Mouse (Mus musculus) heart, embryonic 12.5 days (tissue): ENCODE data around the gene Actc1. TPM values are rescaled to one million over a fixed set of nuclear protein-coding genes. Genes with fewer than 3 reads are reported as not detected.

Source experiments
- ATAC-seq: fragments of 200-750 bp; cut with Nextera tagmentation; 2 replicates; pipeline ENCODE4 v1.8.0; 2017; ENCODE audit warnings: moderate TSS enrichment, moderate library complexity; ENCODE audit not compliant: insufficient number of reproducible peaks, low FRiP score
- H3K27ac ChIP-seq: fragments of 300-500 bp; sonication (generic); 2 replicates; pipeline ENCODE4 v1.5.1; 2016; ENCODE audit warnings: mild to moderate bottlenecking, moderate library complexity; ENCODE audit not compliant: poor library complexity, severe bottlenecking
- H3K27me3 ChIP-seq: fragments of 300-500 bp; sonication (generic); replicated peaks from 2 replicates; pipeline ENCODE4 v1.6.1; 2016; ENCODE audit warnings: mild to moderate bottlenecking, moderate library complexity
- H3K36me3 ChIP-seq: fragments of 300-500 bp; sonication (generic); 2 replicates; pipeline ENCODE4 v1.6.1; 2016; ENCODE audit warnings: mild to moderate bottlenecking, moderate library complexity
- H3K4me1 ChIP-seq: fragments of 300-500 bp; sonication (generic); replicated peaks from 2 replicates; pipeline ENCODE4 v1.6.1; 2016; ENCODE audit warnings: mild to moderate bottlenecking
- H3K4me2 ChIP-seq: fragments of 300-500 bp; sonication (generic); 2 replicates; pipeline ENCODE4 v1.6.1; 2016; ENCODE audit warnings: mild to moderate bottlenecking, moderate library complexity
- H3K4me3 ChIP-seq: fragments of 300-500 bp; sonication (generic); 2 replicates; pipeline ENCODE4 v1.5.1; 2016; ENCODE audit warnings: mild to moderate bottlenecking
- H3K9ac ChIP-seq: fragments of 300-500 bp; sonication (generic); 2 replicates; pipeline ENCODE4 v1.6.1; 2016; ENCODE audit warnings: mild to moderate bottlenecking, moderate library complexity
- H3K9me3 ChIP-seq: fragments of 300-500 bp; sonication (generic); replicated peaks from 2 replicates; pipeline ENCODE4 v1.6.1; 2016; ENCODE audit warnings: mild to moderate bottlenecking, moderate library complexity
- WGBS: fragments of 180-500 bp; shearing (Covaris S2); methylation state at CpG from one replicate; pipeline ENCODE4 v1.1.7; 2016; 5-methylcytosine and 5-hydroxymethylcytosine counted together
- polyA plus RNA-seq: library from polyadenylated mRNA; unstranded; fragments of >200 nt; fragmentation: Nextera tagmentation; extraction: Ambion mirVana; gene quantifications from 2 replicates; pipeline ENCODE4 v1.2.1, GENCODE M21; 2016

Actc1 gene
- polyA plus RNA-seq, 1 experiment from 2014 or later = 12,061 TPM

- no peak for ATAC-seq
- Histone ChIP-seq H3K27me3 (no peaks in the 10 kb centered on the region), H3K27ac (no peak overlapping the region), H3K4me1 (peaks cover 6% of the 10 kb centered on the region), H3K4me3 (no peak overlapping the region), H3K9me3 (no peaks in the 10 kb centered on the region), H3K9ac (no peak overlapping the region), H3K36me3 (no peaks in the 10 kb centered on the region), H3K4me2 (no peak overlapping the region)
- 63% methylated on average over 1 of the region's 1 CpGs for WGBS
Observed at GRCm38 (mm10) chr2:114087271-114087670, 33.9 kb upstream of the Actc1 start.

GRCm38 (mm10) chr2:114071876-114072275 lies 18.5 kb upstream of the Actc1 start:
- Histone ChIP-seq H3K4me2 (no peak overlapping the region), H3K4me3 (no peak overlapping the region), H3K4me1 (no peaks in the 10 kb centered on the region), H3K27ac (peak overlapping the region; percentile 43; the same call in 1 of the 2 replicates), H3K9ac (no peak overlapping the region), H3K27me3 (no peaks in the 10 kb centered on the region), H3K36me3 (no peaks in the 10 kb centered on the region), H3K9me3 (no peaks in the 10 kb centered on the region)
- 32% methylated on average over 2 of the region's 2 CpGs for WGBS
- ATAC-seq = no peak

GRCm38 (mm10) chr2:114066226-114066625 lies 12.9 kb upstream of the Actc1 start:
- H3K9ac ChIP-seq = no peak overlapping the region
- no peaks in the 10 kb centered on the region for H3K27me3 ChIP-seq
- H3K27ac ChIP-seq = no peak overlapping the region
- no peak overlapping the region for H3K4me2 ChIP-seq
- no peaks in the 10 kb centered on the region for H3K9me3 ChIP-seq
- ATAC-seq = no peak
- 71% methylated on average over 3 of the region's 3 CpGs for WGBS
- no peaks in the 10 kb centered on the region for H3K36me3 ChIP-seq
- H3K4me3 ChIP-seq = no peak overlapping the region
- no peaks in the 10 kb centered on the region for H3K4me1 ChIP-seq

DNA sequence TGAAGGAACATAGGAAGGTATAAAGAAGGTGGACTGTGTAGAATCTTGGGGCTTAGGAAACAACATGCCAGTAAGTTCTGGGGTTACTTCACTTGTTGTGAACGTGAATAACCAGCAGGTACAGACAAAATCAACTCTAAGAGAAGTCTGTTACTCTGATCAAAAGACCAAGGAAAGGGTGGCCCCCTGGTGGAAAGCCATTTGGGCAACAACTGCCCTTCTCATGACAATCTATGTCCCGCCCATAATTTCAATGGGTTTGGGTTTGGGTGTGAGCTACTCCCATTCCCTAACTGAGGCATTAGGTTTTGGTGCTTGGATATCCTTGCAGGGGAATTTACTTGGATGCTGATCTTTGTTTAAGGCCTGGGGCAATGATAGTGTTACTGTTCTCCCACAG lies 10.7 kb upstream of the Actc1 start:
- no peaks in the 10 kb centered on the region for H3K9me3 ChIP-seq
- 51% methylated on average over 2 of the region's 2 CpGs for WGBS
- ATAC-seq = no peak

GRCm38 (mm10) chr2:114060071-114060591 lies 6.8 kb upstream of the Actc1 start:
- H3K9me3 ChIP-seq = no peaks in the 10 kb centered on the region
- 48% methylated on average over 6 of the region's 6 CpGs for WGBS

More for the DNA sequence above, 10.7 kb upstream of the Actc1 start:
- Histone ChIP-seq H3K27me3 (no peaks in the 10 kb centered on the region), H3K4me2 (no peak overlapping the region), H3K4me1 (peaks cover 3% of the 10 kb centered on the region), H3K36me3 (peaks cover 2% of the 10 kb centered on the region; the same call in 1 of the 2 replicates), H3K27ac (no peak overlapping the region), H3K4me3 (no peak overlapping the region), H3K9ac (no peak overlapping the region)

GRCm38 (mm10) chr2:114059608-114060007 lies 6.3 kb upstream of the Actc1 start:
- 0 out of 2 replicates have a peak, but pooled peaks have one; percentile 38 for ATAC-seq

More at GRCm38 (mm10) chr2:114060071-114060591, 6.8 kb upstream of the Actc1 start:
- H3K27ac ChIP-seq = no peak overlapping the region
- peaks cover 2% of the 10 kb centered on the region; the same call in 1 of the 2 replicates for H3K36me3 ChIP-seq
- no peak overlapping the region for H3K4me2 ChIP-seq
- ATAC-seq = 0 out of 2 replicates have a peak, but pooled peaks have one; percentile 40
- no peaks in the 10 kb centered on the region for H3K27me3 ChIP-seq
- H3K4me3 ChIP-seq = no peak overlapping the region
- peaks cover 13% of the 10 kb centered on the region for H3K4me1 ChIP-seq
- H3K9ac ChIP-seq = no peak overlapping the region

DNA sequence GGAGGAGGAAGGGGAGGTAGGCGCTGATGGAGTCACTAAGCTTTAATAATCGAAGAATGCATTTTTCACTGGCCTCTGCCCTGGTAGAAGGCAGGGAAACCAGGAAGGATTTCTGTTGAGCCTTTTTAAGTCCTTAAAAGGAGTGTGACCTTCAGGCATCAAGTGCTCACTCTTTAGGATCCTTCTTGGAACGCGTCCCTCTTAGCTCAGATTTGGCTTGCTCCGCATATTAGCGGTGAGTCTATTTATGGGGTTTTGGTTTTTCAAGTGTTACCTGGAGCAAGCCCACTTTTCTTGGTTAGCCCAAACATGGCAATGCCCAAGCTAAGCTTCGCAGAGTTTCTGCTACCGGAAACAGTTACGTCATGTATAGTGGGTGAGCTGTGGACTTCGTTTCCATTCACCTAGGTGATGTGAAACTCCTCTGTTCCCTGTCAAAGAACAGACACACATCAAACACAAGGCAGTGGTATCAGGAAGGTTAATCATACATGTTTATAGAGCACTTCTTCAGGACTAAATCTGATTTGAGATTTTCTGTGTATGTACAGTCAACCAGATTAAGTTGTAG lies 5.0 kb upstream of the Actc1 start:
- Histone ChIP-seq H3K4me3 (peak overlapping the region; percentile 5; the same call in 1 of the 2 replicates), H3K27me3 (no peaks in the 10 kb centered on the region), H3K36me3 (peaks cover 2% of the 10 kb centered on the region; the same call in 1 of the 2 replicates), H3K9me3 (no peaks in the 10 kb centered on the region), H3K4me2 (peak overlapping the region; percentile 52), H3K9ac (no peak overlapping the region), H3K27ac (peak overlapping the region; percentile 98), H3K4me1 (peaks cover 18% of the 10 kb centered on the region)
- ATAC-seq = no peak
- 50% methylated on average over 10 of the region's 10 CpGs for WGBS

More at GRCm38 (mm10) chr2:114059608-114060007, 6.3 kb upstream of the Actc1 start:
- Histone ChIP-seq H3K4me3 (no peak overlapping the region), H3K9ac (no peak overlapping the region), H3K36me3 (peaks cover 2% of the 10 kb centered on the region; the same call in 1 of the 2 replicates), H3K4me1 (peaks cover 13% of the 10 kb centered on the region), H3K4me2 (no peak overlapping the region), H3K9me3 (no peaks in the 10 kb centered on the region), H3K27me3 (no peaks in the 10 kb centered on the region), H3K27ac (no peak overlapping the region)
- WGBS = 33% methylated on average over 1 of the region's 1 CpGs

- Histone ChIP-seq H3K4me2 (peak overlapping the region; percentile 52), H3K4me1 (peaks cover 24% of the 10 kb centered on the region), H3K9me3 (no peaks in the 10 kb centered on the region), H3K9ac (peak overlapping the region; percentile 65), H3K27me3 (no peaks in the 10 kb centered on the region), H3K4me3 (peak overlapping the region; percentile 11; the same call in 1 of the 2 replicates), H3K27ac (peak overlapping the region; percentile 98), H3K36me3 (peaks cover 2% of the 10 kb centered on the region; the same call in 1 of the 2 replicates)
- 2% methylated on average over 10 of the region's 10 CpGs for WGBS
- peak; percentile 33; the same call in 1 of the 2 replicates for ATAC-seq
Observed at GRCm38 (mm10) chr2:114057303-114057853, 4.0 kb upstream of the Actc1 start.

DNA sequence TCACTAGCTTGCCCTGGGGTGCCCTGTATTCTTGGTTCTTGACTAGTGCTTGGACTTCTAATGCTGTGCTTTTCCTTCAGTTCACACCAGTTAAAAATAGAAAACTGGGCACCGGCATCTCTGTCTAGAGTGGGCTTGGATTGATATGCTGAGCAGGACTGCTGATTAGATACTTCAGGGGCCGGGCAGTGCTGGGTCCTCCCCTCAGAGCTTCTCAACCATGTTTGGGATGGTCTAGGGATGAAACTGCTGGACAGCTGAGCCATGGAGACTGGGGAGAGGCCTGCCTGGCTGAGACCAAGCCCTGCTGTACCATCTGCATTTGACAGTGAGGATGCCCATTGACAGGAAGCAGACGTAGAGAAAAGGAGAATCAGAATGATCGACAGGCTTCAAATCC lies 781 bp upstream of the Actc1 start:
- H3K9ac ChIP-seq = peak overlapping the region; percentile 62; the same call in 1 of the 2 replicates

GRCm38 (mm10) chr2:114051871-114052241 lies 1.5 kb downstream of the Actc1 start:
- H3K4me1 ChIP-seq = peaks cover 10% of the 10 kb centered on the region; the same call in 1 of the 2 replicates
- H3K4me3 ChIP-seq = peak overlapping the region; percentile 72
- peak overlapping the region; percentile 57 for H3K4me2 ChIP-seq
- H3K9me3 ChIP-seq = no peaks in the 10 kb centered on the region
- peaks cover 23% of the 10 kb centered on the region for H3K36me3 ChIP-seq
- whole genome bisulfite sequencing = 52% methylated on average over 13 of the region's 14 CpGs
- H3K27ac ChIP-seq = peak overlapping the region; percentile 99
- ATAC-seq = no peak
- H3K27me3 ChIP-seq = no peaks in the 10 kb centered on the region
- H3K9ac ChIP-seq = peak overlapping the region; percentile 91

More for the DNA sequence above, 781 bp upstream of the Actc1 start:
- WGBS = 37% methylated on average over 4 of the region's 4 CpGs
- peak; percentile 60 for ATAC-seq
- peaks cover 20% of the 10 kb centered on the region for H3K4me1 ChIP-seq
- no peaks in the 10 kb centered on the region for H3K27me3 ChIP-seq
- H3K9me3 ChIP-seq = no peaks in the 10 kb centered on the region
- H3K36me3 ChIP-seq = peaks cover 15% of the 10 kb centered on the region
- peak overlapping the region; percentile 99 for H3K27ac ChIP-seq
- H3K4me2 ChIP-seq = peak overlapping the region; percentile 57
- H3K4me3 ChIP-seq = peak overlapping the region; percentile 21

DNA sequence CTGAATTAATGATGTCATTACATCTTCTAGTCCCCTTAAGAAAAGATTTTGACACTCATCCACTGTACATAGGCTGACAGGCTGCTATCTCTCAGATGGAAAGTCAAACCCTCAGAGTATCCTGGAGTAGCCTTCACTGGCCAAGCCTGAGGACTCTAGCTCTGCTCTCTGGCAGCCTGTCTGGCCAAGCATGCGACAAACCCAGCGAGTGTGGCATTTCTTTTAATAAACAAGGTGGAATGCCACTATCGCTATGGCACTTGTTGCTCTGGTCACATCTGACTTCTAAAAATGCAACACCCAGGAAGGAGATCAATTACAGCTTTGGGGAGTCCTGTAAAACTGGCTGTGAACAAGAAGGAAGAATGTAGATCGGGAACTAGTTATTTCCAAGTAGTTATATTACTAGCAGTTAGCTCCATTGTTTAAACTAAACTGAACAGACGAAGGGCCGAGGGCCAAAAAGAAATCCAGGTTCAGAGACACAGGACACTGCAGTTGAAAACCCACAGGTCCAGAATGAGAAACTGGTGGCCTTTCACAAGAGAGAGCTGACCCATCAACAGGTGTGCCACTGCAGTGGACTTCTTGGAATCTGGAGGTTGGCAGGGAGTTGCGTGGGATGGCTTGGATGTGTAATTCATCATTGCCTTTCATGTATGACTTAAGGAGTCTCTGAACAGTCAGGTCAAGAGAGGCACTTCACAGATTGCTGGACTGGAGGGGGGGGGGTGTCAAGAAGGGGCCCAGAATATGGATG lies 2.1 kb downstream of the Actc1 start:
- no peak for ATAC-seq
- Histone ChIP-seq H3K27me3 (no peaks in the 10 kb centered on the region), H3K4me1 (peaks cover 10% of the 10 kb centered on the region; the same call in 1 of the 2 replicates), H3K36me3 (peaks cover 23% of the 10 kb centered on the region), H3K4me3 (peak overlapping the region; percentile 72), H3K27ac (peak overlapping the region; percentile 99), H3K9ac (peak overlapping the region; percentile 91), H3K4me2 (peak overlapping the region; percentile 57), H3K9me3 (no peaks in the 10 kb centered on the region)
- 47% methylated on average over 7 of the region's 7 CpGs for WGBS
